Mouse (Mus musculus): ENCODE measurements around the gene Asic4. TPM values are rescaled to one million over a fixed set of nuclear protein-coding genes. Genes with fewer than 3 reads are reported as not detected.

The Asic4 gene
- polyA plus RNA-seq, 1 experiment from 2014 or later, result 16.6 TPM

- 86% methylated on average over 7 of the region's 7 CpGs for WGBS
- Histone ChIP-seq H3K4me1 (ENCODE audit: control insufficient read depth, insufficient read depth, low read length) (peaks cover 32% of the 10 kb centered on the region), H3K4me3 (replicated peaks; ENCODE audit: low read depth, low read length) (peak overlapping the region; percentile 87), H3K27ac (replicated peaks; ENCODE audit: low read depth, low read length) (no peak overlapping the region), H3K27me3 (ENCODE audit: control insufficient read depth, insufficient read depth, low read length) (peaks cover 16% of the 10 kb centered on the region), H3K9ac (replicated peaks; ENCODE audit: low read length) (peak overlapping the region; percentile 90; the same call in 1 of the 2 replicates), H3K36me3 (ENCODE audit: control insufficient read depth, insufficient read depth, low read length) (peaks cover 47% of the 10 kb centered on the region), H3K9me3 (ENCODE audit: control insufficient read depth, low read length) (no peaks in the 10 kb centered on the region), H3K4me2 (ENCODE audit: low read length) (peak overlapping the region; percentile 86)
- DNase-seq (no peak), ATAC-seq (ENCODE audit: low FRiP score, low TSS enrichment) (no peak)
Measured at GRCm38 (mm10) chr1:75480735-75481134, 30.5 kb downstream of the Asic4 start.

- H3K9ac ChIP-seq (replicated peaks; ENCODE audit: low read length), result no peak overlapping the region; the same call in 1 of the 2 replicates
- peaks cover 46% of the 10 kb centered on the region for H3K27me3 ChIP-seq (ENCODE audit: control insufficient read depth, insufficient read depth, low read length)
- H3K36me3 ChIP-seq (ENCODE audit: control insufficient read depth, insufficient read depth, low read length), result peaks cover 50% of the 10 kb centered on the region
Measured at GRCm38 (mm10) chr1:75486561-75486960, 36.3 kb downstream of the Asic4 start.

GRCm38 (mm10) chr1:75487040-75487404 is 36.8 kb downstream of the Asic4 start:
- H3K36me3 ChIP-seq (ENCODE audit: control insufficient read depth, insufficient read depth, low read length), result peaks cover 53% of the 10 kb centered on the region
- DNase-seq, result no peak
- H3K27ac ChIP-seq (replicated peaks; ENCODE audit: low read depth, low read length), result no peak overlapping the region
- H3K27me3 ChIP-seq (ENCODE audit: control insufficient read depth, insufficient read depth, low read length), result peaks cover 46% of the 10 kb centered on the region
- H3K9ac ChIP-seq (replicated peaks; ENCODE audit: low read length), result peak overlapping the region; percentile 45; the same call in 1 of the 2 replicates
- WGBS, result 1% methylated on average over 13 of the region's 13 CpGs
- peak overlapping the region; percentile 86 for H3K4me2 ChIP-seq (ENCODE audit: low read length)
- H3K4me3 ChIP-seq (replicated peaks; ENCODE audit: low read depth, low read length), result peak overlapping the region; percentile 45
- peaks cover 18% of the 10 kb centered on the region for H3K4me1 ChIP-seq (ENCODE audit: control insufficient read depth, insufficient read depth, low read length)
- no peak for ATAC-seq (ENCODE audit: low FRiP score, low TSS enrichment)
- no peaks in the 10 kb centered on the region for H3K9me3 ChIP-seq (ENCODE audit: control insufficient read depth, low read length)

More at GRCm38 (mm10) chr1:75486561-75486960, 36.3 kb downstream of the Asic4 start:
- no peak for ATAC-seq (ENCODE audit: low FRiP score, low TSS enrichment)
- no peak for DNase-seq
- WGBS, result 6% methylated on average over 24 of the region's 24 CpGs
- H3K4me1 ChIP-seq (ENCODE audit: control insufficient read depth, insufficient read depth, low read length), result peaks cover 18% of the 10 kb centered on the region
- H3K4me3 ChIP-seq (replicated peaks; ENCODE audit: low read depth, low read length), result no peak overlapping the region
- H3K4me2 ChIP-seq (ENCODE audit: low read length), result peak overlapping the region; percentile 86
- no peaks in the 10 kb centered on the region for H3K9me3 ChIP-seq (ENCODE audit: control insufficient read depth, low read length)
- no peak overlapping the region for H3K27ac ChIP-seq (replicated peaks; ENCODE audit: low read depth, low read length)

GRCm38 (mm10) chr1:75487405-75488161 is 37.3 kb downstream of the Asic4 start:
- Histone ChIP-seq H3K9me3 (ENCODE audit: control insufficient read depth, low read length) (no peaks in the 10 kb centered on the region), H3K9ac (replicated peaks; ENCODE audit: low read length) (peak overlapping the region; percentile 45; the same call in 1 of the 2 replicates), H3K4me1 (ENCODE audit: control insufficient read depth, insufficient read depth, low read length) (peaks cover 18% of the 10 kb centered on the region), H3K4me3 (replicated peaks; ENCODE audit: low read depth, low read length) (peak overlapping the region; percentile 45), H3K27me3 (ENCODE audit: control insufficient read depth, insufficient read depth, low read length) (peaks cover 46% of the 10 kb centered on the region), H3K27ac (replicated peaks; ENCODE audit: low read depth, low read length) (no peak overlapping the region), H3K36me3 (ENCODE audit: control insufficient read depth, insufficient read depth, low read length) (peaks cover 50% of the 10 kb centered on the region), H3K4me2 (ENCODE audit: low read length) (peak overlapping the region; percentile 86)
- ATAC-seq (ENCODE audit: low FRiP score, low TSS enrichment), result peak; percentile 70
- WGBS, result 1% methylated on average over 62 of the region's 62 CpGs
- peak; percentile 84 for DNase-seq

- no peaks in the 10 kb centered on the region for H3K9me3 ChIP-seq (ENCODE audit: control insufficient read depth, low read length)
- 83% methylated on average over 34 of the region's 34 CpGs for WGBS
- peaks cover 21% of the 10 kb centered on the region for H3K4me1 ChIP-seq (ENCODE audit: control insufficient read depth, insufficient read depth, low read length)
- DNase-seq, result no peak
- no peak overlapping the region for H3K4me2 ChIP-seq (ENCODE audit: low read length)
- no peak overlapping the region for H3K4me3 ChIP-seq (replicated peaks; ENCODE audit: low read depth, low read length)
- H3K27ac ChIP-seq (replicated peaks; ENCODE audit: low read depth, low read length), result no peak overlapping the region
- H3K9ac ChIP-seq (replicated peaks; ENCODE audit: low read length), result no peak overlapping the region
- H3K36me3 ChIP-seq (ENCODE audit: control insufficient read depth, insufficient read depth, low read length), result peaks cover 16% of the 10 kb centered on the region
- ATAC-seq (ENCODE audit: low FRiP score, low TSS enrichment), result no peak
- peaks cover 28% of the 10 kb centered on the region for H3K27me3 ChIP-seq (ENCODE audit: control insufficient read depth, insufficient read depth, low read length)
Measured at GRCm38 (mm10) chr1:75490785-75491551, 40.7 kb downstream of the Asic4 start.

GRCm38 (mm10) chr1:75492579-75493170 is 42.4 kb downstream of the Asic4 start:
- WGBS, result 39% methylated on average over 24 of the region's 24 CpGs
- ATAC-seq (ENCODE audit: low FRiP score, low TSS enrichment) (no peak), DNase-seq (no peak)

GRCm38 (mm10) chr1:75494878-75495548 is 44.8 kb downstream of the Asic4 start:
- Histone ChIP-seq H3K27me3 (ENCODE audit: control insufficient read depth, insufficient read depth, low read length) (no peaks in the 10 kb centered on the region), H3K9ac (replicated peaks; ENCODE audit: low read length) (no peak overlapping the region), H3K4me2 (ENCODE audit: low read length) (no peak overlapping the region), H3K27ac (replicated peaks; ENCODE audit: low read depth, low read length) (no peak overlapping the region), H3K9me3 (ENCODE audit: control insufficient read depth, low read length) (no peaks in the 10 kb centered on the region), H3K4me1 (ENCODE audit: control insufficient read depth, insufficient read depth, low read length) (0 out of 2 replicates have a peak, but pooled peaks cover 3% of the 10 kb centered on the region), H3K4me3 (replicated peaks; ENCODE audit: low read depth, low read length) (no peak overlapping the region), H3K36me3 (ENCODE audit: control insufficient read depth, insufficient read depth, low read length) (peaks cover 26% of the 10 kb centered on the region)
- 36% methylated on average over 12 of the region's 12 CpGs for WGBS
- DNase-seq (peak; percentile 81), ATAC-seq (ENCODE audit: low FRiP score, low TSS enrichment) (no peak)

More at GRCm38 (mm10) chr1:75492579-75493170, 42.4 kb downstream of the Asic4 start:
- no peak overlapping the region for H3K4me3 ChIP-seq (replicated peaks; ENCODE audit: low read depth, low read length)
- no peak overlapping the region for H3K9ac ChIP-seq (replicated peaks; ENCODE audit: low read length)
- no peaks in the 10 kb centered on the region for H3K9me3 ChIP-seq (ENCODE audit: control insufficient read depth, low read length)
- H3K4me1 ChIP-seq (ENCODE audit: control insufficient read depth, insufficient read depth, low read length), result 0 out of 2 replicates have a peak, but pooled peaks cover 10% of the 10 kb centered on the region
- H3K36me3 ChIP-seq (ENCODE audit: control insufficient read depth, insufficient read depth, low read length), result peaks cover 12% of the 10 kb centered on the region
- H3K27me3 ChIP-seq (ENCODE audit: control insufficient read depth, insufficient read depth, low read length), result peaks cover 13% of the 10 kb centered on the region
- no peak overlapping the region for H3K4me2 ChIP-seq (ENCODE audit: low read length)
- H3K27ac ChIP-seq (replicated peaks; ENCODE audit: low read depth, low read length), result no peak overlapping the region

GRCm38 (mm10) chr1:75498897-75499296 is 48.7 kb downstream of the Asic4 start:
- peaks cover 37% of the 10 kb centered on the region for H3K36me3 ChIP-seq (ENCODE audit: control insufficient read depth, insufficient read depth, low read length)
- WGBS, result 90% methylated on average over 4 of the region's 4 CpGs

More at GRCm38 (mm10) chr1:75498897-75499296, 48.7 kb downstream of the Asic4 start:
- no peak overlapping the region for H3K4me3 ChIP-seq (replicated peaks; ENCODE audit: low read depth, low read length)
- H3K27me3 ChIP-seq (ENCODE audit: control insufficient read depth, insufficient read depth, low read length), result 0 out of 2 replicates have a peak, but pooled peaks cover 5% of the 10 kb centered on the region
- ATAC-seq (ENCODE audit: low FRiP score, low TSS enrichment), result no peak
- no peak for DNase-seq
- 0 out of 2 replicates have a peak, but pooled peaks cover 3% of the 10 kb centered on the region for H3K4me1 ChIP-seq (ENCODE audit: control insufficient read depth, insufficient read depth, low read length)
- no peak overlapping the region for H3K4me2 ChIP-seq (ENCODE audit: low read length)
- H3K9me3 ChIP-seq (ENCODE audit: control insufficient read depth, low read length), result no peaks in the 10 kb centered on the region
- H3K27ac ChIP-seq (replicated peaks; ENCODE audit: low read depth, low read length), result no peak overlapping the region
- no peak overlapping the region for H3K9ac ChIP-seq (replicated peaks; ENCODE audit: low read length)

All from midbrain, embryonic 14.5 days (tissue).